Mouse (Mus musculus) heart, embryonic 14.5 days (tissue): ENCODE data around the gene Kyat3. TPM values are rescaled to one million over a fixed set of nuclear protein-coding genes. Genes with fewer than 3 reads are reported as not detected.

Source experiments
- ATAC-seq: fragments of 200-750 bp; cut with Nextera tagmentation; 2 replicates; pipeline ENCODE4 v1.8.0; 2017; ENCODE audit warnings: low read depth, moderate TSS enrichment; ENCODE audit not compliant: insufficient number of reproducible peaks, insufficient read depth, low FRiP score
- H3K27ac ChIP-seq, 2 experiments: fragments of 200-500 bp in 1 of 2; fragments of 300-500 bp in 1 of 2; sonication (generic) in 1 of 2; replicated peaks in 1 of 2; 2 replicates each; pipeline ENCODE4 v1.5.1; 2012 to 2014; ENCODE audit warnings: low read depth in 2 of 2, low read length in 2 of 2, control low read depth in 1 of 2, mild to moderate bottlenecking in 1 of 2, mixed read lengths in 1 of 2; ENCODE audit not compliant: control insufficient read depth in 1 of 2, insufficient read depth in 1 of 2
- H3K27me3 ChIP-seq: fragments of 300-500 bp; sonication (generic); 2 replicates; pipeline ENCODE4 v1.6.1; 2014; ENCODE audit warnings: mild to moderate bottlenecking, low read length, control low read depth; ENCODE audit not compliant: control insufficient read depth, insufficient read depth
- H3K36me3 ChIP-seq: fragments of 300-500 bp; sonication (generic); 2 replicates; pipeline ENCODE4 v1.6.1; 2014; ENCODE audit warnings: mild to moderate bottlenecking, control low read depth, low read length, mixed read lengths; ENCODE audit not compliant: control insufficient read depth, insufficient read depth
- H3K4me1 ChIP-seq, 2 experiments: fragments of 200-500 bp in 1 of 2; fragments of 300-500 bp in 1 of 2; sonication (generic) in 1 of 2; 2 replicates each; pipeline ENCODE4 v1.6.1; 2012 to 2014; ENCODE audit warnings: low read length in 2 of 2, control low read depth in 1 of 2, mixed read lengths in 1 of 2; ENCODE audit not compliant: control insufficient read depth in 2 of 2, insufficient read depth in 2 of 2
- H3K4me2 ChIP-seq: fragments of 300-500 bp; sonication (generic); 2 replicates; pipeline ENCODE4 v1.6.1; 2014; ENCODE audit warnings: mild to moderate bottlenecking, low read length
- H3K4me3 ChIP-seq, 2 experiments: fragments of 200-500 bp in 1 of 2; fragments of 300-500 bp in 1 of 2; sonication (generic) in 1 of 2; 2 replicates each; pipeline ENCODE4 v1.5.1; 2012 to 2014; ENCODE audit warnings: low read length in 2 of 2, mild to moderate bottlenecking in 2 of 2, control low read depth in 1 of 2, low read depth in 1 of 2, moderate library complexity in 1 of 2; ENCODE audit not compliant: control insufficient read depth in 1 of 2, insufficient read depth in 1 of 2
- H3K9ac ChIP-seq: fragments of 300-500 bp; sonication (generic); 2 replicates; pipeline ENCODE4 v1.6.1; 2014; ENCODE audit warnings: mild to moderate bottlenecking, low read length
- H3K9me3 ChIP-seq: fragments of 300-500 bp; sonication (generic); 2 replicates; pipeline ENCODE4 v1.6.1; 2016; ENCODE audit warnings: low read length, control low read depth; ENCODE audit not compliant: control insufficient read depth
- WGBS: fragments of 180-500 bp; shearing (Covaris S2); extraction: QIAGEN DNeasy Blood & Tissue Kit; methylation state at CpG from one replicate; pipeline ENCODE4 v1.1.7; 2014; 5-methylcytosine and 5-hydroxymethylcytosine counted together
- polyA plus RNA-seq: library from polyadenylated mRNA; unstranded; fragments of >200 nt; fragmentation: Nextera tagmentation; extraction: Ambion mirVana; gene quantifications from 2 replicates; pipeline ENCODE4 v1.2.1, GENCODE M21; 2014

Kyat3 gene
- polyA plus RNA-seq, 1 experiment from 2014 or later, result 11.1 TPM

GRCm38 (mm10) chr3:142725969-142726672, 25.3 kb downstream of the Kyat3 start:
- WGBS, result 80% methylated on average over 22 of the region's 22 CpGs
- ATAC-seq, result no peak

GRCm38 (mm10) chr3:142734291-142734690, 33.4 kb downstream of the Kyat3 start:
- no peak for ATAC-seq

More at GRCm38 (mm10) chr3:142725969-142726672, 25.3 kb downstream of the Kyat3 start:
- Histone ChIP-seq H3K9ac (no peak overlapping the region), H3K4me1 (no peaks in the 10 kb centered on the region), H3K27ac (no peak overlapping the region), H3K4me2 (no peak overlapping the region), H3K27me3 (no peaks in the 10 kb centered on the region), H3K36me3 (no peaks in the 10 kb centered on the region), H3K4me3 (no peak overlapping the region), H3K9me3 (no peaks in the 10 kb centered on the region)

GRCm38 (mm10) chr3:142740896-142741295, 40.0 kb downstream of the Kyat3 start:
- Histone ChIP-seq H3K4me2 (no peak overlapping the region), H3K27ac (no peak overlapping the region), H3K9ac (no peak overlapping the region), H3K36me3 (no peaks in the 10 kb centered on the region), H3K9me3 (no peaks in the 10 kb centered on the region), H3K4me3 (no peak overlapping the region), H3K27me3 (no peaks in the 10 kb centered on the region), H3K4me1 (peaks cover 0 to 3% of the 10 kb centered on the region in 2 experiments; a peak in 1 of 4 replicates)
- ATAC-seq, result no peak
- WGBS, result 59% methylated on average over 7 of the region's 7 CpGs

More at GRCm38 (mm10) chr3:142734291-142734690, 33.4 kb downstream of the Kyat3 start:
- 87% methylated on average over 12 of the region's 12 CpGs for WGBS
- Histone ChIP-seq H3K27ac (no peak overlapping the region), H3K27me3 (no peaks in the 10 kb centered on the region), H3K36me3 (no peaks in the 10 kb centered on the region), H3K4me1 (no peaks in the 10 kb centered on the region), H3K4me2 (no peak overlapping the region), H3K9ac (no peak overlapping the region), H3K4me3 (no peak overlapping the region), H3K9me3 (no peaks in the 10 kb centered on the region)

GRCm38 (mm10) chr3:142743973-142744898, 43.4 kb downstream of the Kyat3 start:
- no peak for ATAC-seq
- Histone ChIP-seq H3K9ac (no peak overlapping the region), H3K4me1 (peaks cover 0 to 3% of the 10 kb centered on the region in 2 experiments; a peak in 1 of 4 replicates), H3K4me3 (no peak overlapping the region), H3K9me3 (no peaks in the 10 kb centered on the region), H3K27me3 (no peaks in the 10 kb centered on the region), H3K27ac (no peak overlapping the region), H3K4me2 (no peak overlapping the region), H3K36me3 (no peaks in the 10 kb centered on the region)
- 57% methylated on average over 21 of the region's 21 CpGs for WGBS

- WGBS, result 92% methylated on average over 2 of the region's 2 CpGs
- H3K4me3 ChIP-seq, result no peak overlapping the region
Observed at GRCm38 (mm10) chr3:142745076-142745475, 44.2 kb downstream of the Kyat3 start.

GRCm38 (mm10) chr3:142747673-142748072, 46.8 kb downstream of the Kyat3 start:
- no peak overlapping the region for H3K4me3 ChIP-seq
- H3K4me1 ChIP-seq, result no peaks in the 10 kb centered on the region
- no peak overlapping the region for H3K4me2 ChIP-seq
- no peaks in the 10 kb centered on the region for H3K9me3 ChIP-seq
- H3K36me3 ChIP-seq, result no peaks in the 10 kb centered on the region
- no peak overlapping the region for H3K9ac ChIP-seq
- H3K27ac ChIP-seq, result no peak overlapping the region
- no peaks in the 10 kb centered on the region for H3K27me3 ChIP-seq
- WGBS, result 95% methylated on average over 7 of the region's 7 CpGs
- no peak for ATAC-seq

More at GRCm38 (mm10) chr3:142745076-142745475, 44.2 kb downstream of the Kyat3 start:
- no peaks in the 10 kb centered on the region for H3K36me3 ChIP-seq
- H3K4me2 ChIP-seq, result no peak overlapping the region
- peaks cover 0 to 3% of the 10 kb centered on the region in 2 experiments; a peak in 1 of 4 replicates for H3K4me1 ChIP-seq
- no peaks in the 10 kb centered on the region for H3K9me3 ChIP-seq
- H3K27me3 ChIP-seq, result no peaks in the 10 kb centered on the region
- no peak overlapping the region for H3K27ac ChIP-seq
- ATAC-seq, result no peak
- H3K9ac ChIP-seq, result no peak overlapping the region

- H3K27ac ChIP-seq, result no peak overlapping the region
- no peaks in the 10 kb centered on the region for H3K27me3 ChIP-seq
- H3K4me3 ChIP-seq, result no peak overlapping the region
- WGBS, result 76% methylated on average over 16 of the region's 16 CpGs
- no peak overlapping the region for H3K4me2 ChIP-seq
- H3K9me3 ChIP-seq, result no peaks in the 10 kb centered on the region
- H3K36me3 ChIP-seq, result no peaks in the 10 kb centered on the region
- no peak for ATAC-seq
- H3K4me1 ChIP-seq, result no peaks in the 10 kb centered on the region
- H3K9ac ChIP-seq, result no peak overlapping the region
Observed at GRCm38 (mm10) chr3:142749131-142749530, 48.3 kb downstream of the Kyat3 start.
